Mouse (Mus musculus): ENCODE measurements around the gene Tbc1d14.

Gene Tbc1d14

GRCm38 (mm10) chr5:36505643-36506042 lies 87.4 kb downstream of the Tbc1d14 start:
- no peak for DNase-seq (ENCODE audit: low spot score)

GRCm38 (mm10) chr5:36505235-36505634 lies 87.8 kb downstream of the Tbc1d14 start:
- DNase-seq (ENCODE audit: low spot score) = no peak

GRCm38 (mm10) chr5:36494709-36495108 lies 98.4 kb downstream of the Tbc1d14 start:
- DNase-seq (ENCODE audit: low spot score) = no peak

DNA sequence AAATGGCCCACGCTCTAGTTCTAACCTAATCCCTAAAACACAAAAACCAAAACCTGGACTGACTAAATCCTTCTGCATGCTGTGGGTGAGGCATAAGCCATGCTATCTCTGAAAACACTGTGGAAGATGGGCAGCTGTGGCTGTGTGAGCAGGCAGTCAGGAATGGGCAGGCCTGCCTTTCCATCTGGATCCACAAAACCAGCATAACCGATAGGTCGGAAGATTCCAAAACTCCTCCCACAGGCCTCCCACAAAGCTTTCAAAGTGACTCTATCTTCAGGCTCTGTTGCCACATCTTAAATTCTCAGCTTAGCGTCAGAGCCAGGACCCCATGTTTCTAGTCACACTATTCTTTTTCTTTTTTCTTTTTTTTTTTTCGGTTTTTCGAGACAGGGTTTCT lies 99.2 kb downstream of the Tbc1d14 start:
- peak; percentile 53 for DNase-seq (ENCODE audit: low spot score)

DNA sequence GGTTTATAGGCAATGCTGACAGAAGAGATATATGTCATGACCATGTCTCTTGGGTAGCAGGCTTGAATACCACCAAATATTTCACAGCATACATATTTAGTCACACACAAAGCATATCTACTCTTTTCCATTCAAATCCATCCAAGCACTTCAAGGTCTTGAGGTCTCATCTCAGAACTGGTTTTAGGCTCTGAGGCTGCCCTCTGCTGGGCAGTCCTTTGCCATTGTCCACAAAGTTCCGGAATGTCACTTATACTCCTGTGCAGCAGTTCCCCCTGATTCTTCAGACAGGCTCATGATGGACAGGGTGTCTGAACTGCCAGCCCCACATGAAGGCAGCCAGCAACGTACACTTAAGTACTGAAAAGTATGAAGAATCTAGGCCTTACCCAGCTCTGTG lies 103.9 kb downstream of the Tbc1d14 start:
- no peak for DNase-seq (ENCODE audit: low spot score)

DNA sequence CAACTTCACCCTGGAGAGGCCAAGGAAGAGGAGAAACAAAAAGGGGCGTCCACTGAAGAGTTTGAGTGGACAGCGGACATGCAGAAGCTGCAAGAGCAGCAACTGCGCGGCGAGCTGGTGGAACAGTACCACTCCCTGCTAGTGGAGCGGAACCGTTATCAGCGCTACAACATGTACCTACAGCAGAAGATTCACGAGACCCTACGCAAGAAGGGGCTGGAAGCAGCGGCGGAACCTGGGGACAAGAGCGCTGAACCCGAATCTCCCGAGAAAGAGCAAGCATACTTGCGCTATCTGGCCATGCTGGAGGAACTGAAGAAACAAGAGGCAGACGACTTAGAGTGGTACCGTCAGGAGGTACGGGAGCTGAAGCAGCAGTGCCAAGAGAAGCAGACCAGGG lies 107.8 kb downstream of the Tbc1d14 start:
- DNase-seq (ENCODE audit: low spot score) = no peak

DNA sequence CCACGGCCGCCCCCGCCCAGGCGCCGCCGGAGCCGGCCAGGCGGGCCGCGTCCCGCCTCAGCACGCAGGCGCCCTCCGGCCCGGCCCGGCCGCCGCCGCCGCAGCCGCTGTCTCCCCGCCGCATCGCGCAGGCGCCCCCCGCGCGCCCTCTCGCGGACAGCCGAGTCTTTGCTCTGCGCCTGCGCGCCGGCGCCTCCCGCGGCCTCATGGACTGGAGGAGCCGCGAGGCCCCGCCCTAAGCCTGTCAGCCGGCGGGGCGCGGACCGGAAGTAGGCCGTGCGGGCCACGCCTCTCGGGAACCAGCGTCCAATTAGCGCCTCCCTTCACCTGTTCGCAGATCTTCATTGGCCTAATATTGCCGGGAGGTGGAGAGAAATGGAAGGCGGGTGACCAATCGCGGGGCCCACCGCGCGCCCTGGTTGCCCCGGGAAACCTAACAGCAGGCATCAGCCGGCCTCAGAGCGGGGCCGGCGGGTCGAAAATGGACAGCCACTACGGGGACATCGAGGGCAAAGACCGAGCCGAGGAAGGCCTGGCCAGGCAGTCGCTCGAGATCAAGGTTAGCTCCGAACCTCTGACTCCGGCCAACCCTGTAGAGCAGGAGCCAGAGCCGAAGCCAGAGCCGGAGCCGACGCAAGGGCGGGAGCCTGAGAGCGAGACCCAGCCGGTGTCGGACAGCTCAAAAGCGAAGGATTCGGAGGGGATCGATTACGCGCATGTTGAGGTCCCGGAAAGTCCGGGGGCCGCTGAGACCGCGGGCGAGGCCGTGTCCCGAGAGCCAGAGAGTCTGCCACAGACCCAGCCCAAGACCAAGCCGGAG lies 108.7 kb downstream of the Tbc1d14 start, which contains the start of the genes Tada2b and Ccdc96:
Gene Tada2b, minus strand, starts transcription at position 115 of the 820 bp plus-strand sequence.
Gene Ccdc96, plus strand, starts transcription at position 418 of the 820 bp plus-strand sequence.
- peak; percentile 99 for DNase-seq (ENCODE audit: low spot score)

- peak; percentile 29 for DNase-seq (ENCODE audit: low spot score)
Measured at GRCm38 (mm10) chr5:36483203-36484101, 109.6 kb downstream of the Tbc1d14 start.

DNA sequence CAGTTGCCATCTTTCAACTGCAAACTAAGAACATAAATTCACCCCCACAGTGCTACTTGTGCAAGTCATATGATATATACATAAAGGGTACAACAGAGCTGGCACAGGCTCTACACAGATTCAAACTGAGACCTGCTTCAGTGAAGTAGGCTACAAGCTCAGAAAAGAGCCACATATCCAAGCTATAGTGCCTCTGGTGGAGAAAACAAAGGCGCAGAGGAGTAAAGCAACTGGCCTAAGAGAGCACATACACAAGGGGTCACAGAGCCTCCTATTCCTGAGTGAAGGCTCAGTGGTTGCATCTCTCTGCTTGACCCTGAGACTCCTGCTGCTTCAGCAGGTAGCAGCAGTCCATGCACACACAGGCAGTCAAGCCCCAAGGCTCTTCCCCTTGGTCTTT lies 112.0 kb downstream of the Tbc1d14 start:
- no peak for DNase-seq (ENCODE audit: low spot score)

DNA sequence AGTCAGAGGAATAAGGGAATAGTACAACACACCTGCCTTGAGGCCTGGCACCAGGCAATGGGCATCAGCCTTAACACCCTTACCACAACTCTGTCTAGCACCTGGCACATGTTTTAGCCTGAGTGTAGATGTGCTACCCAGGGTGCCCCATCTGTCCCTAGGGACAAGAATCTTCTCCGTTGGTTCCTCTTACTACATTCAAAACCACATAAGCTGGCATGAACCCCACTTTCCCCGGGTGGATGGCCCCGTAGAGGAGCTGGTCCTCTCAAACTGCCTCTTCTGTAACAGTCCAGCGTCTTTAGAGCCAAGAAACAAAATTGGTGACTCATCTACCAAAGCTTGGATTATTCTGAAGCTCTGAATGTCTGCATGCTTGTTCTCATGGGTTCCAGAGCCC lies 112.7 kb downstream of the Tbc1d14 start:
- no peak for DNase-seq (ENCODE audit: low spot score)

GRCm38 (mm10) chr5:36479735-36480134 lies 113.3 kb downstream of the Tbc1d14 start:
- no peak for DNase-seq (ENCODE audit: low spot score)

- DNase-seq (ENCODE audit: low spot score) = no peak
Measured at GRCm38 (mm10) chr5:36478540-36479420, 114.3 kb downstream of the Tbc1d14 start.

DNA sequence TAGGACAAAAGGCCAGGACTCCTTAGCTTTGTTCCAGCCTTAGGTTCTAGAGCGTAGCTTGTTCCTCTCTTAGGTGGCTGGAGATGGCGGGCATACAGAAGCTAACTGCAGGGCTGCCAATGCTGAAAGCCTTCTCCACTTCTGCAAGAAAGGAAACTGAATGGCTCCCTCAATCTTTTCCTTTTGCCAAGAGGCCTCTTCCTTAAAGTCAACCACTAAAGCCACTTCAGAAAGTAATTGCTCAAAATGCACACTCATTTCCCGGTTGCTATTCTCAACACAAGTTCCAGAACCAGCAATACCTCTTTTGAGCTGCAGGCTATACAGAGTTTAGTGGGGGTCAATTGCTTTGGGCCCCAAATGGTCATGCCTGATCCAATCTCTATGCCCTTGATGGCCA lies 115.6 kb downstream of the Tbc1d14 start:
- DNase-seq (ENCODE audit: low spot score) = no peak

DNA sequence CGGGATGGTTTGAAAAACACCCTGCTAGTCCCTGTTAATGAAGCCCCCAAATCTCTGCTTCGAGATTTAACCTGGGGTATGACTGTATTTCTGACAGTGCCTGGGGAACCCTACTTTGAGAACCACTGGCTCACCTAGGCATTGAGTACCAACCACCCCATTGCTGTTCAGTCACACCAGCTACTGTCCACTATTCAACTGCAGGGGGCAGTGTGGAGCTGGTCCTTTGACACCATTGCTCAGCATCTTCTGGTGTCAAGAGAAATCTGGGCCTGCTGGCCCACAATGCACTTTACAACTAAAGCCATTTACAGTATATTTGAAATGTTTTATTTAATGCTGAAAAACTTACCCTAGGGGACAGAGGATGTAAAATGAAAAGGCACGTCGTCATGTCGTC lies 118.8 kb downstream of the Tbc1d14 start:
- DNase-seq (ENCODE audit: low spot score) = peak; percentile 81

DNA sequence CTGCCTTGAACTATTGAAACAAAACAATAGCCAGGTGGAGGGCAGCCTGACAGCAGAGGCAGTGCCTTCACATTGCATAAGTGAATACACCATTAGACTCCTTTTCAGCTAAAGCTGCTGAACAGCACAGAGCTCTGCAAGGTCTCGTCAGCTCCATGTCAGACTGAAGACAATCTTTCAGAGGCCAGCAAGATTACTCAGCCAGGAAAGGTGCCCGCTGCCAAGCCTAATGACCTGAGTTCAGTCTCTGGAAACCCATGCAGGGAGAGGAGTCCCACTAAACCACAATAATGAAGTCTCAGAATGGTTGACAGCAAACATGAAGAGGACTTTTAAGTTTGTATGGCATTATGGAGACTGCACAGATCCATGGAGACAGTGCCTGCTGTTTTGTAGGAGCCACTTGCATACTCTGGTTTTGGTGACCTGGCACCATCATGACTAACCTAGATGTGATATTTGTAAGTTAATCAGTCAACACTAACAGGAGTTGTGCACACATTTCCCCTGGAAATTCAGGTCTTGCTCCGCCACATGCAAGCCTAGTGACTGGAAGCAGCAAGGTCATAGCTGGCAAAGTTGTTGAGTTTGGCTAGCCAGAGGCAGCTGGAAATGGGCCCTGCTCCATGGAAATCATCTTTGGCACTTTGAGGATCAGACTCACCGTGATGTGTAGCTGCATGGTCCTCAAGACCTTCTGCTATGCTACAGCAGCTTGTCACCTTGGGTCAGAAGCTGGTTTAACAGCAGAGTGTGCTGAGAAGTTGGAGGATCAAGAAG lies 120.0 kb downstream of the Tbc1d14 start:
- no peak for DNase-seq (ENCODE audit: low spot score)

- DNase-seq (ENCODE audit: low spot score) = no peak
Measured at GRCm38 (mm10) chr5:36471206-36471605, 121.9 kb downstream of the Tbc1d14 start.

DNA sequence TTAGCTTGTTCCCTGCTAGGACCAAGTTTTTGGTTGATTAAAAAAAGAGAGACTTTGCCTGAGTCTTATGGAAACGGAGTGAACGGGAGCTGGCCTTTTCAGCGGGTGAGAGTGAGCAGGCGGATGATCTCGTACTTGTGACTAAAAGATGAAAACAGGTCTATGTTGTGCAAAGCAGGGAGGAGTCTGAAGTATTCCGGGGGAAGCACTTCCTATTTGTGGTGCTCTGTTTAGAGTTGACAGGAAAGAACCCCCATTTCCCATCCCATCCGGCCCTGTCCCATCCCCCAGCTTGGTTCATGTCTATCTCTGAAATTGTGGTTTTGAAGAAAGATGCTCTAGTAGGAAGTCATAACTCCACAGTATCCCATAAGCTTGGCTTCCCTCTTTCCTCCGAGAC lies 127.2 kb downstream of the Tbc1d14 start:
- no peak for DNase-seq (ENCODE audit: low spot score)

DNA sequence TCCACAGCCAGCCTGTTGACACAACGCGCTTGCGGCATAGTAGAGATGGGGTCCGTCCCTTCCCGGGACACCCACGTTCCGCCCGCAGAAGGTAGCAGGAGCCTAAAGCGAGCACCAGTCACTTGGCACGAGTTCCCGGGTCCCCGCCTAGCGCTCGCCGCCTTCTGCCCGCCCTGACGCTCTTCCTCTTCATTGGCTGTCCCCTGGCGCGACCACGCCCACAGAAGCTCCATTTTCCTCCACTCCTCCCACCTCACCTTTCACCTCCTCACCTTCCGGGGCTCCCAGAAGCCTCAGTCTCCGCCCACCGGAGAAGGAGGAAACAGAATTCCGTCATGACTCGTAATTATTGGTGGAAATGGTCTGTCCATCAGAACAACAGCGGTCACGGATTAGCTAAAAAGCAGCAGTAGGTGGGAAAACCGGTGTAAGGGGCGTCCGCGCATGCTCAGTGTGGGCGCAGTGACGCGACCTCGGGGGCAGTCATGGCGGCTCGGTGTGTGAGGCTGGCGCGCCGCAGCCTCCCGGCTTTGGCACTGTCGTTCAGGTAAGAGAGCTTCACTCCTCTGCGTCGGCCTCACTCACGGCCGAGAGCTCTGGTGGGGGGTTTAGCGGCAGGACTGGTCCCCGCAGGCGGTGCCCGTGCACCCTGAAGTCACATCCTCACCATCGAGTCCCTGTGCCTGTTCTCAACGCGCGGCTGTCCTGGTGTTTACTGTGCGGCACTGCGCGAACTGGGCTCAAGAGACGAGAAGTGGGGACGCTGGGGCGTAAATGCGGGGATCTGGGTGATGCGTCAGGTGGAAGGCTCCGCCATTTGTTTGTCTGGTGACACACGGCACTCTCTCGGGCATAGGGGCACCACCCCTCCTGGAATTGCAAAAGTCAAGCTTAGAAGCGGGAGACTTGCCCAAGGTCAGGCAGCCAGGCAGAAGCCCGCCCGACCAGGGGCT lies 128.1 kb downstream of the Tbc1d14 start, which contains the start of gene Grpel1:
Gene Grpel1, plus strand, starts transcription at position 290 of the 953 bp plus-strand sequence.
- peak; percentile 99 for DNase-seq (ENCODE audit: low spot score)

DNA sequence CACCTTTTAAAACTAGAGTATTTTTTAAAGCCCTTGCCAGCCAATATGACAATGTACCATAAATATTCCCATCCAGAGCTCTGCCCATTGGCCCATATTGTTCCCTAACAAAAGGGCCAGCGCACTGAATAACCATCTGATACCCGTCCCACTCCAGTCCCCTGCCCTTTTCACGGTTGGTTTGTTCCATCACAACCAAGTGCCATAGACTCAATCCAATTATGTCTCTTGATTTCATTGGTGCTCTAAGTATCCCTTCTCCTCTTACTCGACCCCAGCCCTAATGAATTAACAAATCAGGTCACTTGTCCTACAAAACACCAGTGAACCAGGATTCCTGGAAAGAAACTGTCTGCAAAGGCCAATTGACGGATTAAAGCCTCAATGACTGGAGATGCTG lies 129.7 kb downstream of the Tbc1d14 start:
- DNase-seq (ENCODE audit: low spot score) = no peak

GRCm38 (mm10) chr5:36462810-36463209 lies 130.3 kb downstream of the Tbc1d14 start:
- peak; percentile 82 for DNase-seq (ENCODE audit: low spot score)

Data from layer of hippocampus, adult 11-12 months (tissue).